Mouse (Mus musculus): ENCODE measurements around the gene P2rx3.

- TF ChIP-seq CTCF (IDR thresholded peaks at IDR 0.05; ENCODE audit: low read depth) (no peak), EP300 (IDR thresholded peaks at IDR 0.05; ENCODE audit: low read depth) (no peak)
These were observed 10.0 kb downstream of the P2rx3 start for GRCm38 (mm10) chr2:85027281-85027680.
